Mouse (Mus musculus) liver, adult 2 months (tissue): Measurements from ENCODE around the gene Prdx6b. TPM values are rescaled to one million over a fixed set of nuclear protein-coding genes. Genes with fewer than 3 reads are reported as not detected.

Source experiments
- DNase-seq: peaks from one replicate; pipeline ENCODE4 v3.0.0-alpha.2; 2011; ENCODE audit warnings: low read depth, low spot score; ENCODE audit errors: extremely low read depth
- H3K27ac ChIP-seq: fragments of 200-500 bp; replicated peaks from 2 replicates; pipeline ENCODE4 v1.5.1; 2012; ENCODE audit warnings: low read depth, mild to moderate bottlenecking, control low read depth, inconsistent platforms, low read length; ENCODE audit not compliant: insufficient read depth
- H3K27me3 ChIP-seq: fragments of 200-500 bp; 2 replicates; pipeline ENCODE4 v1.6.1; 2012; ENCODE audit warnings: mild to moderate bottlenecking, moderate library complexity, low read length, inconsistent platforms; ENCODE audit not compliant: control insufficient read depth, insufficient read depth
- H3K36me3 ChIP-seq: fragments of 200-500 bp; 2 replicates; pipeline ENCODE4 v1.6.1; 2012; ENCODE audit warnings: low read length, inconsistent platforms; ENCODE audit not compliant: control insufficient read depth, insufficient read depth
- H3K4me1 ChIP-seq: fragments of 200-500 bp; 2 replicates; pipeline ENCODE4 v1.6.1; 2011; ENCODE audit warnings: low read length; ENCODE audit not compliant: control insufficient read depth, insufficient read depth
- H3K4me3 ChIP-seq: fragments of 200-500 bp; 2 replicates; pipeline ENCODE4 v1.5.1; 2011; ENCODE audit warnings: low read depth, mild to moderate bottlenecking, control low read depth, low read length, moderate library complexity; ENCODE audit not compliant: insufficient read depth
- H3K79me2 ChIP-seq: fragments of 200-500 bp; 2 replicates; pipeline ENCODE4 v1.6.1; 2012; ENCODE audit warnings: inconsistent platforms, mild to moderate bottlenecking, low read length, moderate library complexity; ENCODE audit not compliant: control insufficient read depth, insufficient read depth
- H3K9ac ChIP-seq: fragments of 200-500 bp; 2 replicates; pipeline ENCODE4 v1.6.1; 2012; ENCODE audit warnings: low read depth, mild to moderate bottlenecking, control low read depth, inconsistent platforms, low read length
- CTCF ChIP-seq: fragments of 200-500 bp; IDR thresholded peaks from 2 replicates; pipeline ENCODE4 v1.5.1; 2011; ENCODE audit warnings: low read depth, low read length, control low read depth
- POLR2A ChIP-seq: fragments of 200-500 bp; IDR thresholded peaks from 2 replicates; pipeline ENCODE4 v1.6.1; 2011; ENCODE audit warnings: low read length, control low read depth; ENCODE audit not compliant: insufficient read depth; ENCODE audit errors: extremely low read depth
- WGBS: fragments of 180-500 bp; shearing (Covaris S2); methylation state at CpG from one replicate; pipeline ENCODE4 v1.1.7; 2018; 5-methylcytosine and 5-hydroxymethylcytosine counted together
- polyA plus RNA-seq: library from polyadenylated mRNA; depleted of rRNA; stranded (reverse); fragments of >200 nt; gene quantifications from 2 replicates; pipeline ENCODE4 v1.2.3, GENCODE M21; 2012
- total RNA-seq: library from RNA; depleted of rRNA; stranded (reverse); fragments of >200 nt; gene quantifications from 2 replicates; pipeline ENCODE4 v1.2.3, GENCODE M21; 2014

The Prdx6b gene
- total and polyA plus RNA-seq, 2 experiments: not detected

DNA sequence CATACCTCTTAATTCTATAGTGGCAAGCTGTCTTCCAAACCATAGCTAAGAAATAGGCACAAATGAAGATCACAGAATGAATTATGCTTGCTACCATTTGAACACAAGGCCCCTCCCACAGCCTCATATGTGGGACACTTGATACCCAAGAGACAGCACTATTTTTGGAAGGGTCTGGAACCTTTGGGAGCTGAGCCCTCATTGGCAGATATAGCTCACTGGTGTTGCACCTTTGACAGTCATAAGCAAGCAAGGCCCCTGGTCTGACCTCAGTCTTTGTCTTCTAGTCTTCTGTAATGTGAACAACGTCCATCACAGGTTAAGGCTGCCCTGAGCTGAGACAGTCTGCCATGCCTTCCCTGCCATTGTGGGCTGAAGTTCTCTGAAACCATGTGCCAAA lies 20.8 kb upstream of the Prdx6b start:
- Histone ChIP-seq H3K36me3 (no peaks in the 10 kb centered on the region), H3K27ac (no peak overlapping the region), H3K79me2 (no peaks in the 10 kb centered on the region), H3K4me1 (no peaks in the 10 kb centered on the region), H3K4me3 (no peak overlapping the region), H3K9ac (no peak overlapping the region), H3K27me3 (no peaks in the 10 kb centered on the region)
- 55% methylated on average over 1 of the region's 1 CpGs for WGBS
- no peak for DNase-seq
- TF ChIP-seq CTCF: no peak
- no peak for TF ChIP-seq POLR2A

DNA sequence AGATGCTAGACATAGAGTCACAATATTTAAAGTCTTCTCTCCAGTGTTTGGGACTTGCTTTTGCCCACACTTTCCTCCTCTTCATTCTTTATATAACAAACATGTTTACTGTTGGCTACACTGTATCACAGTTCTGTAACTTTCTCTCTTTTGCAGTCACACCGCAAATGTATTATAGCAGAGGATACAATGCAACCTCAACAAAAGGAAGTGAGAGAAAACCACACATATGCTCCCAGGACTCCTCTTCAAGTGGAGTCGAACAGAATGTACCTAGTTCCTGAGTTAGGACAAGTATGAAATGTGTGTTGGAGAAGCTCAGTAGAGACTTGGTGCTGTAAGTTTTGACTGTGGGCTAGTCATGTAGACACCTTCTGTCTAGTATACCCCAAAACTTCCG lies 19.2 kb upstream of the Prdx6b start:
- Histone ChIP-seq H3K4me3 (no peak overlapping the region), H3K79me2 (no peaks in the 10 kb centered on the region), H3K27ac (no peak overlapping the region), H3K9ac (no peak overlapping the region), H3K36me3 (no peaks in the 10 kb centered on the region), H3K4me1 (no peaks in the 10 kb centered on the region), H3K27me3 (no peaks in the 10 kb centered on the region)
- DNase-seq: no peak
- no peak for TF ChIP-seq POLR2A
- TF ChIP-seq CTCF: no peak
- 87% methylated on average over 3 of the region's 3 CpGs for WGBS

- 67% methylated on average over 4 of the region's 4 CpGs for WGBS
- Histone ChIP-seq H3K4me3 (no peak overlapping the region), H3K4me1 (no peaks in the 10 kb centered on the region), H3K79me2 (no peaks in the 10 kb centered on the region), H3K36me3 (no peaks in the 10 kb centered on the region), H3K27me3 (no peaks in the 10 kb centered on the region), H3K27ac (no peak overlapping the region), H3K9ac (no peak overlapping the region)
- TF ChIP-seq POLR2A (no peak), CTCF (0 out of 2 replicates have a peak, but pooled peaks have one; percentile 21)
- DNase-seq: no peak
Observed at GRCm38 (mm10) chr2:80273763-80274162, 18.5 kb upstream of the Prdx6b start.

GRCm38 (mm10) chr2:80275136-80275535 lies 17.1 kb upstream of the Prdx6b start:
- no peaks in the 10 kb centered on the region for H3K36me3 ChIP-seq
- no peak overlapping the region for H3K4me3 ChIP-seq
- 47% methylated on average over 2 of the region's 2 CpGs for whole genome bisulfite sequencing
- no peaks in the 10 kb centered on the region for H3K4me1 ChIP-seq
- no peaks in the 10 kb centered on the region for H3K79me2 ChIP-seq
- H3K27ac ChIP-seq: no peak overlapping the region
- DNase-seq: peak; percentile 49
- no peaks in the 10 kb centered on the region for H3K27me3 ChIP-seq
- TF ChIP-seq CTCF (peak; percentile 49), POLR2A (no peak)
- no peak overlapping the region for H3K9ac ChIP-seq

GRCm38 (mm10) chr2:80282214-80282613 lies 10.1 kb upstream of the Prdx6b start:
- DNase-seq: no peak
- H3K4me1 ChIP-seq: no peaks in the 10 kb centered on the region
- no peak overlapping the region for H3K4me3 ChIP-seq
- no peaks in the 10 kb centered on the region for H3K79me2 ChIP-seq
- H3K9ac ChIP-seq: no peak overlapping the region
- 78% methylated on average over 2 of the region's 2 CpGs for whole genome bisulfite sequencing
- TF ChIP-seq POLR2A (no peak), CTCF (no peak)
- peaks cover 2% of the 10 kb centered on the region; the same call in 1 of the 2 replicates for H3K27me3 ChIP-seq
- H3K27ac ChIP-seq: no peak overlapping the region
- H3K36me3 ChIP-seq: no peaks in the 10 kb centered on the region

DNA sequence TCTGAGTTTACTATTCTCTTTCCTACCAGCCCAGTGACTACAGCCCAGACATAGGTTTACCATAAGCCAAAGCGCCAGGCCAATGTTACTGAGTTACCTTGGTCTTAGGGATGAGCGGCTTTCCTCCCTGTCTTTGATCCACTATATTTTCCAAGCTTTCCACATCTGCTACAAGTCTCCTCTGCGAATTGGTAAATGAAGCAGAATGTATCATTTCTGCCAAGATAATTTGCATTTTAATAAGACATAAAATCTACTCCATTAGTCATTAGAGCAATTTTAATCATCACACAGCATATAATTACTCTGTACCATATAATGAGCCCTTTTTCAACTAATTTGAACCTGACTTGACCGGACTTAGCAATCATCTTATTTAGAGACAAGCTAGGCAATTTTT lies 5.9 kb upstream of the Prdx6b start:
- no peak overlapping the region for H3K4me3 ChIP-seq
- H3K9ac ChIP-seq: no peak overlapping the region
- TF ChIP-seq POLR2A (no peak), CTCF (no peak)
- no peak overlapping the region for H3K27ac ChIP-seq
- H3K27me3 ChIP-seq: peaks cover 2% of the 10 kb centered on the region; the same call in 1 of the 2 replicates
- no peaks in the 10 kb centered on the region for H3K4me1 ChIP-seq
- DNase-seq: no peak
- WGBS: 91% methylated on average over 4 of the region's 4 CpGs
- H3K36me3 ChIP-seq: no peaks in the 10 kb centered on the region
- no peaks in the 10 kb centered on the region for H3K79me2 ChIP-seq
